Mouse (Mus musculus) urinary bladder, adult 2 months (tissue): ENCODE data around the gene Snx11. TPM values are rescaled to one million over a fixed set of nuclear protein-coding genes. Genes with fewer than 3 reads are reported as not detected.

Source experiments
- DNase-seq: peaks from one replicate; pipeline ENCODE4 v3.0.0; 2022; ENCODE audit warnings: low spot score
- polyA plus RNA-seq: library from polyadenylated mRNA; depleted of rRNA; stranded (reverse); fragments of >200 nt; gene quantifications from 2 replicates; pipeline ENCODE4 v1.2.3, GENCODE M21; 2012

The Snx11 gene
- polyA plus RNA-seq, 1 experiment = 30.0 TPM

DNA sequence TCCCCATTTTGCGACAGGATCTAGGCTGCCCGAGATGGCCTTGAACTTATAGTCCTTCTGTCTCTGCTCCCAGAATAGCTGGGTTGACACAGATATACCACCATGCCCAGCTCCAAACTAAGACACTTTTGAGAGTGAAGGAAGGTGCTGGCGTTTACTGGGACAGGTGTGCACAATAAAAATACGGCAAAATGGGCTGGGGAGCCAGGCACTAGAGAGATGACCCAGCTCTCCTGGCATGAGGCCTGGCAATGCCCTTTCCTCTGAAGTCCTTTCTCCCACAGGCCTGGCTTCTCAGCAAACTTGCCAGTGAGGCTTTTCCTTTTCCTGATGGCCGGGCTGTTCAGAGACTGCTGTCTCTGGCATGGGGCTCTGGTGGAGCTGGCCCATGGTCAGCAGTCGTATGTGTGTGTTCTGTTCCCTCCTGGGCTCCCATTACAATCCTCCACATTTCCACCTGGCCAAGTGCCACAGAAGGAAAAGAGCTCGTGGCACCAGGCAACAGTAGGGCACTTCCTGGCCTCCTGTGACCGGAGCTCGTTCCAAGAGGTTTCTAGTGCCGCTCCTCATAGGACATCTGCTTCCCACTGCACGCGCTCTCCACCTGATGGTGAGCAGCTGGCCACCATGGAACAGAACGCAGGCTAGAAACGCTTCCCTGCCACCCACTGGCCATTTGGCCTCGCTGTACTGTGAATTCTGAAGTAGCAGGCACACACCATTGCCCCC lies 14.5 kb downstream of the Snx11 start:
- DNase-seq = no peak

DNA sequence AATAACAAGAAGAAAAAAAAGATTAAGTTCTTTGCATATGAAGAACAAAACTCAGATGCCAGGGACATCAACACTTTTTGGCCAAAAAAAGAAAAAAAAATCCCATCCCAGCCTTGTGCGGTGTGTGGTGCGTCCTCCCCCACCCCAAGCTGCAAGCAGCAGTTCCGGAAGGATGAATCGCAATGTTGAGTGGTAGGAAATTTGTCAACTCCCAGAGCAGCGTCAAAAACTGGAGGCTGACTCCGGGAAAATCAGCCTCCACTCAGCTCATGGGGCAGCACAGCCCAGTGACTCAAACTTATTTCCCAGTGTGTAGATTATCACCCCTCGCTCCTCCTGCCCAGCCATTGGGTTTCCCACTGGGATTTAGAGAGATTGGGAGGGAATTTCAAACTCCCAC lies 15.4 kb downstream of the Snx11 start:
- DNase-seq = no peak

- no peak for DNase-seq
These were observed 17.3 kb downstream of the Snx11 start for GRCm38 (mm10) chr11:96760042-96760441.

DNA sequence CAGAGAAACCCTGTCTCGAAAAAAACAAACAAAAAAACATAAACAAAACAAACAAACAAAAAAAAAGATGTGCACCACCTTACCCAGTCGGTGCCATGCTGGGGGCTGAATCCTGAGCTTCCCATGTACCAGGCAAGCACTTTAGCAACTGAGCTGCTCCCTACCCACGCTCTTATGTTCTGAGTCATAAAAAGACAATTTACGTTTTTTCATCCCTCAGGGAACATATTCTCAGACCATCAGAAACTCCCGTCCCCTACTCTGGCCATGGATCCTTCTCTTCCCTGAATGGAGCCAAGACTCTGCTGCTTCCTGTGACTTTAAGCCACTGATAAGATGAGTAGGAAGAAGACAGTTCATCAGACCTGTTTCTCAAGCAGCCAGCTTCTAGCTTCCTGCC lies 19.0 kb downstream of the Snx11 start:
- DNase-seq = no peak

DNA sequence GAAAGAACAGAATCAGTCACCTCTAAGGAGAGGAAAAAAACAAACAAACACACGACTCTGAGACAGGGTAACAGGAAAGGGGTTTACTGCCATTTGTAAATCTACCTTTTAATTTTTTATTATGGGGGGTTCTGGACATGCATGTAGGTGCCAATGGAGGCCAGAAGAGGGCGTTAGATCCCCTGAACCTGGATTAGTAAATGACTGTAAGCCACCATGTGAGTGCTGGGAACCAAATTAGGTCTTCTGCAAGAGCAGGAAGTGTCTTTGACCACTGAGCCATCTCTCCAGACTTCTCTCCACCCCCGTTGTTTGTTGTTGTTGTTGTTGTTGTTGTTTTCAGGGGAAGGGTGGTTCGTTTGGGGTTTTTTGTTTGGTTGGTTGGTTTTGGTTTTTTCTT lies 19.9 kb downstream of the Snx11 start:
- no peak for DNase-seq

GRCm38 (mm10) chr11:96755298-96755697 lies 22.1 kb downstream of the Snx11 start:
- no peak for DNase-seq

DNA sequence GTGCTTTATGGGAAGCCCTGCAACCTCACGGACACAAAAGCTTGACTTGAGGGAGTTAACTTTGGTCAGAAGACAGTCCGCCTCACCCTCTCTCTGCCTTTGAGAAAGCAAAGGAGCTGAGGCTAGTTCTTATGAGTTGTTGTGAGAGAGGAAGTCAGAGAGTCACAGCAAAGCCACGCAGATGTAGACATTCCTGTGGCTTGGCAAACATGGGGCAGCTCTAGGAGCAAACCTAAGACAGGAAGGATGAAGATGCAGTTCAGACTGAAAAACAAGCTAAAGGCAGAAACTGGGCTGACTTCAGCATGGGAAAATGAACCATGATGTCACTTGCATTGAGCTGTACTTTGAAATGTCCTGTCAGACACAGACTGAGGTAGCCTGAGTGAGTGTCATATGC lies 29.8 kb downstream of the Snx11 start:
- DNase-seq = no peak

- no peak for DNase-seq
These were observed 30.7 kb downstream of the Snx11 start for GRCm38 (mm10) chr11:96746648-96747047.

GRCm38 (mm10) chr11:96743891-96744290 lies 33.5 kb downstream of the Snx11 start:
- DNase-seq = no peak

- DNase-seq = no peak
These were observed 34.4 kb downstream of the Snx11 start for GRCm38 (mm10) chr11:96743000-96743399.

DNA sequence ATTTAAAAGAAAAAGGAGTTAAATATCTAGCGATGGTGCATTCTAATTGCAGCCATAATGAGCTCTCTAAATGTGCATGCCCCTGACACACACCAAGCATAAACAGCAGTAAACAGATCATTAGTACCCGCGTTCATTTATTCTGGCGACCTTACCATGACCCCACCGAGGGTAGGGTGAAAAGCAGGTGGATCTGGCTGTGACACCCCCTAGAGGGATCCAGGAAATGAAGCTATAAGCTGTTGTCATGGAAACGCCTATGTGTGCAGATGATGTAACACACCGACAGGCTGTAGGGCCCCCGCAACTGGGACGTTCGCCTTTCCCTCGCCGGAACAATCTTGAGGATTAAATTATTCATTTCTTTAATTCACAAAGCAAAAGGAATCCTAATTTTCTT lies 35.4 kb downstream of the Snx11 start:
- DNase-seq = no peak

- no peak for DNase-seq
These were observed 36.6 kb downstream of the Snx11 start for GRCm38 (mm10) chr11:96740796-96741195.

DNA sequence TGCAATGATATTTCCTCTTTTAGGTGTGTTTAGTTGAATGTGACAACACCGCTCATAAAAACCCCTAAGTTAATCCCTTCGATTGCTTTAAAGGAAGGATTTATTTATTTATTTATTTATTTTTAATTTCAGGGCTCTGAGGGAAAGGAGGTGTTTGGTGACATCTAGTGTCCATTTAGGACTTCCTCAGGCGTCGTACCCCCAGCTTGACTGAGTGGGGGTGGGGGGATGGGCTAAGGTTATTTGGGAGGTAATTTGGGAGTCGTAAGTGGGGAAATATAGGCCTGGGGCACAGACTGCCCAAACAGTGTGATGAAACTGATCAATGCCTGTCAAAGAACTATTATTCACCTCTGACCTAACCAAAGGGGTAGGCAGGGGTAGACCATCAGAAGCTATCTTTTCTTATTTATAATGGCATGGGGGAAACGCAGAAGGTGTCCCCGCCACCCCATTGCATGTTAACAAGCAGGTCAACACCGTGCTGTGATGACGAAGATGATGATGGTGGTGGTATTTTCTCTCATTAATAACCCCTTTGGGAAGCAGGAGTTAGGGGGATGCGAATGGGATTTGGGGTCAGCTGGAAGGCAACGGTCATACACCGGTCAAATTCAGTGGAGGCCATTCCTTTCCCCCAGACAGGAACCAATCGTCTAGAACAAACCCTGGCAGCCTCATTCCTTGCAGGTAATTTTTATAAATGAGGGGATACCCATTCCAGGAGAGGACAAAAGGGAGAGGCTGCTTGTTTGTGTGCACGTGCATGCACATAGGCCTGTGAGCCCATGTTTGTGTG lies 39.5 kb downstream of the Snx11 start:
- DNase-seq = no peak

DNA sequence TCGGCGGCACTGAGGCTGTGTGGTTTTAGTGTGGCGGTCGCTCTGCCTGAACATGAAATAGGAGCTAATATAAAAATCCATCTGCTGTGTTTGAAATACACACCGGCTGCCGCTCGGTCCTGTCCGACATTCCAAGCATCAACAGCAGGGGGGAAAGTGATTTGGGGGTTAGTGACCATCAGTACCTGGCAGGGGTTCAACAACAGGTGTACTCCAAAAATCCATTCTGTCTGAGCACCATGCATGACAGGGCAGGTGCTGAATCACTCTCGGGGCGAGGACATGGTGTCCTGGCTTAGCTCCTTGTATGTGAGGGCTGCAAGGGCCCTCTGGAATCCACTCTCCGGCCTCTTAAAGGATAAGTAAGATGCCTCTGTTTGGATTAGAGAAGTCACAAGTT lies 41.0 kb downstream of the Snx11 start:
- DNase-seq = no peak

DNA sequence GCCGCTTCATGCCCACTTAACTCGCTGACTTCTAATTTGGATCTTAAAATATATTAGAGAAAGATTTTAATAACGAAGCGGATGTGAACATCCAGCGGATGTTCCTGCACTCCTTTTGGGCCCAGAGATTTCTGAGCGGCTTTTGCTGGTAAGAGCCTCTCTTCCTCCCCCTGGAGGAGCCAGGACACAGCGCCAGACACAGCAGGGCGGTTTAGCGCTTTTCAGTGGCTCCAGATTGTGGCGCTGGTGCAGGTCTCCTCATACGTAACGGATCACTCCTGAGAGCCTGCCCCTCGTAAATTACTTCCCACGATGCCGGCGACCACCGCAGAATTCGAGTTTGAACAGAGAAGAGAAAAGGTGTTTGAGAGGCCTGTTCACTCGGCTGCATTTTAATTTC lies 41.5 kb downstream of the Snx11 start:
- no peak for DNase-seq

DNA sequence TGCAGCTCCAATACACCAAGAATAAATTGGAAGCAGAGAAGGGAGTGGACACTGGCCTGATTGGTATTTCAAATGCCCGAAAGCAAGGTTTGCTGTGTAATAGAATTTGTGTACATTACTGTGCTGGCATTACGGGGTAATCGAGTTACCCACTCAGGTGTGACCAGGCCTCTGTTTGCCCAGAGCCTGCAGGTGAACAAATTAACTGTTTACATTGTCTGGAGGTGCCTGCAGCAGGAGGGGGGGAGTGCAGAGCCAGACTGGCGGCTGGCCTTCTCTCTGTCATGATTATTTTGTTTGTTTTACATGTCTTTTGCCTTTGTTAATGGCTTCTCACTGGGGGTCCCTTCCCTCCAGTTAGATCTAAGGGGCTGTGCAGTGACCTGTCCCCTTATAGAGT lies 44.7 kb downstream of the Snx11 start:
- DNase-seq = no peak

DNA sequence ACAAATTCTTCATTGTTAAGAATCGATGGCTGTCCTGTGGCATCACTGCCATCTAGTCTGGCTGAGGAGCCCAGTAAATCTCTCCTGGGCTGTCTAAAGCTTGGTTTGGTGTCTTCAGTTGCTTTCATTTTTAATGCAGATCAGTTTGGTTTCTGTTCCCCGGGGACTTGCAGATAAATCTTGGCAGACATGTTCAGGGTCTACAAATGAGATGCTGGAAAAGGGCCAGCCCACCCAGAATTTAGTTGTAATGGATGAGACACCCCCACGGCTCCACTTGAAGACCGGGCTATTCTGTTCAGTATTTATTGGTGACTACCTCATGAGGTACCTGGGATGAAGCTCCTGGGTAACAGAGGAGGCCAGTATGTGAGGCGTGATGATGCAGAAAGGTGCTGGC lies 47.0 kb downstream of the Snx11 start:
- no peak for DNase-seq

- DNase-seq = no peak
These were observed 47.9 kb downstream of the Snx11 start for GRCm38 (mm10) chr11:96729462-96729861.

GRCm38 (mm10) chr11:96728577-96728976 lies 48.8 kb downstream of the Snx11 start:
- DNase-seq = no peak

DNA sequence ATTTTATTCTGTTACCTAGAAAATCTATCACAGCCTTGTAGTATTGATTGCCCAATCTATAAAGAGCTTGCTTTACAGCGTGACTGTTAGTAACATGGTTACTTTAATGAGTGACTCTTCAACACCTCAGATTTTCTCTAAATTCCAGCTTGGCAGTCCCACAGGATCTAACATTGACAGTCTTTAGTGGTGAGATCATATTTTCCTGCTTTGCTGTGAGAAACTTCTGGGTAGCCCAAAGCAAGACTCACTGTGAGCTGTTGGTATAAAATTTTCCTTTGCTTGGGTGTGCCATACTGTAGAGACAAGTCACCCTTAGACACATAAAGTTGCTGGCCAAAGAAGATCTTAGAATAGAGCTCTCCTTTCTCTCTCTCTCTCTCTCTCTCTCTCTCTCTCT lies 51.5 kb downstream of the Snx11 start:
- DNase-seq = no peak

DNA sequence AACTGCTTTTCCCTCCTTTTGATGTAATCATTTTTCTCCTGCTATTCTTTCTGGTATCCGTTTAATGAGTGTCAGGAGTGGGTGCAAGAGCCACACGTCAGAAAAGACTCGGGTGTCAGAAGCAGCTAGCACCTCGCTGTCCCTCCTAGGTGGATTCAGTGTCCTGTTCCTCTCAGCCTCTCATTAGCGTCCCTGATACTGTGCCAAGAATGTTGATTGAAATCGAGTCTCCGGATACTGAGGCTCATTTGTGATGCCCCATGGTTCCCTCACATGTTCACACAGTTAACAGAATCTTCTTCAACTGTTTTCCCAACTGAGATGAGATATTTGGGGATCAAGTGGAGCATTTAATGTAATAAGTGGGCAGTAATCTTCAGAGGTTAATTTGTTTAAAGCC lies 58.8 kb downstream of the Snx11 start:
- no peak for DNase-seq
